Mouse (Mus musculus) v-Abl transformed pro-B cells (cell line): ENCODE measurements around the gene Slfn8.

Experiments
- in situ Hi-C, 2 experiments: fragments of 400-800 bp; cut with MboI; formaldehyde crosslinking; loops; one replicate each; pipeline ENCODE4 v1.15.1; 2025; ENCODE audit not compliant: unreplicated experiment in 2 of 2

Slfn8 gene

DNA sequence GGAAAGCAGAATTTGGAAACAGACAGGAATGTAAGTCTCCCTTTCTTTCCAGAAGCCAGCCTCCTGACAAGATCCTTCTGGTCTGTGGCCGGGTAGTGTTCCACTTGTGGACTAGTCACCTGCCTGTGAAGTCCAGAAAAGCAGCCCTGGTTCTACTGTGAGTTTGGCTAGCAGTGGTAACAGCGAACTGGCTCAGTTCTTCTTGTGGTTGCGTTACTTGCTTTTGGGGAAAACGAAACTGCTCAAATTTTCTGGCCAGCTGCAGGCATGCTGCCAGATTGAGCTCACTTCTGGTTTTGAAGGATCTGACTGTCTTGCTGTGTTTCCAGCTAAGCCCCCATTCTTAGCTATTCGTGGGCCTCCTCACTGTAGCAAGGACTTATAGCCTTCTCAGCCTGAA, at the start of gene Slfn8:
Slfn8 (minus strand) TSS at position 190 of the 400 bp plus-strand sequence.
- in situ Hi-C loops = loop anchor here in 1 of 2 experiments (5.0 kb wide), 1 partner anchor 33 kb away; no protein-coding TSS in a partner anchor

DNA sequence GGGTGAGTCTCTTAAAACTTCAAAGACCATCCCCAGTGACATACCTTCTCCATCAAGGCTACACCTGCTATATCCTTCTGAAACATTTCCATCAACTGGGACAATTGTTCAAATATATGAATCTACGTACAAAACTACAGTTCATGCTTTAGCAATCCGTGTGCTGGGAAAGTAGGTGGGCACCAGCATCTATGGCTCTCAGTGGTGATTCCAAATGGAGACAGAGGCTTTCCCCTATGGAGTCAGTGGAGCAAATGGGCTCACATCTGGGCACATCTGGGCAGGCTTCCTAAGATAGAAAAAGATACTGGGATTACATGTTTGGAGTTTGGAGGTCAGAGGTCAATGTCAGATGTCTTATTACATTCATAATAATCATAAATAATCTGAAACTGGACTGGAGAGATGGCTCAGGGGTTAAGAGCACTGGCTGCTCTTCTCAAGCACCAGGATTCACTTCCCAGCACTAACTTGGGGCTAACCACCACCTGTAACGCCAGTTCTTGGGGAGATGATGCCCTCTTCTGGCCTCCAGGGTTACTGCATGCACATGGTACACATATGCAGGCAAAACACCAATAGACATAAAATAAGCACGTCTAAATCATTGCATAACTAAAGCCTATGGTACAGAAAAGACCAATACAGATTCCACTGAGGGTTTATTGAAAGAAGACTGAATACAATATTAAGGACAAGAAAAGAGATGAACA, 47.5 kb upstream of the Slfn8 start:
- in situ Hi-C loops = no loop called here

DNA sequence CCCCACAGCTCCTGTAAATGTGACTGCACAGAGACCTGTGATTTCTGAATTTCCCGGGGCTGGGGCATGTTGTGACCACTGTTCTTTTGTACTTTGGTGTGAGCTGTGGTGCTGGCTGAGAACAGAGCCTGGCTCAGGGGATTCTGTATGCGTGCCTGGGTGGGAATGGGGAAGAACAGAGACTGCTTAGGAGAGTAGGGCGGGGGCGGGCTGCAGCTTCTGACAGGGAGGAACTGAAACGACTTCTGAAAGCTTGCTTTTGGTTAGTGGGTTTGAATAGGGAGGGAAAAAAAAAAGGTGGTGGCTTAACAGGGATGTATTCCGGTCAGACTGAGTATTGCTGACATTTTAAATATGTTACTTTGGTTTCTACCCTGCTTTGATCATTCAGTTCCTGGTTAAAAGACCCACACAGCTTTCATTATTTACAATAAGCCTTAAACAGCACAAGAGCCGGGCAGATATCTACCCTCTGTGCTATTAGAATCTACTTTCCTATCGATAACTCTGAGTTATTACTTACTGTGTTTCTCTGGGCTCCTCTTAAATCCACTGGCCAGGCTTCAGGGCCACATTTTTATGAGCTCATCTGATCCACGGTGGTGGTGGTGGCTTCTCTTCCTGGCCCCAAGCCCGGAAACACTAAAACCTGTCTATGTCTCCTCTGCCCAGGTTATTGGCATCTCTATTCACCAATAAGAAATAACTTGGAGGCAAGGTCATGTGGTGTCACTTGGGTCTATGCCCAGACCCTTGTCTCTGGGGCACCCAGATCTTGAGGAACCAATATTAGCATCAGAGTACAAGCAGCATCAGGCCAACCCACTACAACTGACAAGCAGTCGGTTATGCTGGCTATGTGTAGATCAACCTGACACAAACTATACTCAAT, 46.3 kb upstream of the Slfn8 start:
- in situ Hi-C loops = no loop called here

DNA sequence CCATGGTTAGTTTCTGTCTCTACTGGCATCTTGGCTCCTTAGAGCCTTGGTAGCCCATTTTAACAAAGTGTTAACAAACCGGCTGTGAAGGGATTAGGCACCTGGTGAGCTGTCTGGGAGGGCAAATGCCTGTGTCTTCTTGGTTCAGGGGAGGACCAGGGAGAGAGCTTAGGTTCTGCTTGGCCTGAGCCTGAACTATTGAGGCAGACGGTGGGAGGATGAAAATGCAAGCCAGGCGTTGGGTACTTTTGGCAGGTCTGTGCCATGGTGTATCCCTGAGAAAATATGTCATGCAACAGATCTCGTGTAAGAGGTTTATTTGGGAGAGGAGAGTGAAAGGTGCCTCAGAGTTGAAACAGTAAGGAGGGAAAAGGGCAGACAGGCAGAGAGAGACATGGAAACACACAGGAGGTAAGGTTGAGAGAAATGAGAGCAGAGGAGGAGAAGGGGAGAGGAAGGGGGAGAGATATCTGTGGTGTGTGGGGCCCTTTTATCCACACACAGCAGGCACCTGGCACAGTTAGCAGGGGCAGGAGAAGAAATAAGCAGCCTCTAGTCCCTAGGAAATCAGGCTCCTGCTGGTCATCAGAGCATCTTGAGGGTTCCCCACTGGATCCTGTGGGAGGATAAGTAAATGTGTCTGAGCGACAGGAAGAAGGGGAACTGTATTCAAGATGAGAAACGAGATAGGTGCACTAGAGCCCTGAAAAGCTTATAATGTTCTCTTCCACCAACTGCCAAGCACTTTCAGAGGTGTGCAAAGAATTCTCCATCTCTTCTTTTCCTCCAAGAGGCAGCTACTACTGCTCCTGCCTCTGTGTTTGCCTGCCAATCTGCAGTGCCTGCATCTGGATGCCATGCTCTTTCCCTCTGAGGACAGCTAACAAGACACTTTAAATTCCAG, 45.1 kb upstream of the Slfn8 start:
- in situ Hi-C loops = no loop called here

DNA sequence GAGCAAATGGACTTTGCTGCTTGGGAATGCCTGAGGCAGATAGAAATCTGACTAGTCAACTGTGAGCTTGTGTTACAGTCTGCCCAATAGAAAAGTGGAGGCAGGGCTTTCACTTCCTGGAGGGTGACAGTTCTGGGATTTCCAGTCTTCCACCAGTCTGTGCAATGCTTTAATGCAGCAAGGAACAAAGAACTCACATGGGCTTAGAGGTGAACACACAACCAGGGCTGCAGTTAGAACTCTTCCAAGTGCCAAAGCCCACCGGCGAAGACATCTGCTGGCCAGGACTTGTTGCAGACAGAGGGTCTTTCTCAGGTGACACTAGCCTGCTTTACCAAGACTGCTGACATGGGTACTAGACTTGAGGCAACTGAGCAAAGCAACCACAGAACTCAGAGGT, 44.3 kb upstream of the Slfn8 start, which contains the start of gene Slfn2:
Slfn2 (plus strand) TSS at position 167 of the 400 bp plus-strand sequence.
- in situ Hi-C loops = no loop called here

DNA sequence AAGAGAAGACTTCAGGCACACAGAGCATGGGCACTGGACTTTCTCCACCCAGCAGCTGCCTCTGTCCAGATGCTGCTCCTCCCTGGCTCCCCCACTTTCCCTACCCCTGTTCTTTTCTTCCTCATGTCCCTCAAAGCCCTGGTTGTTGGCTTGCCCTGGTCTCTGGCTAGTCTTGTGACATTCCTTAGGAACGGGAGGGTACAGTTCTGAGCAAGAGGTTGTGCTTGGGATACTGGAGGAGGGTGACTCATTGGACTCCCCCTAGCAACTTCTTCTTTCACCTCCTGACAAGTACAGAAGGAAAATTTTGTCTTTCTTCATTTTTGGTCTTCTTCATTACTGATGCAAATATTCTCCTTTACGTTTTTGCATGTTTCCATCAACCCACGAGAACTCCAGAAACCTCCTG, 43.3 kb upstream of the Slfn8 start:
- in situ Hi-C loops = no loop called here

DNA sequence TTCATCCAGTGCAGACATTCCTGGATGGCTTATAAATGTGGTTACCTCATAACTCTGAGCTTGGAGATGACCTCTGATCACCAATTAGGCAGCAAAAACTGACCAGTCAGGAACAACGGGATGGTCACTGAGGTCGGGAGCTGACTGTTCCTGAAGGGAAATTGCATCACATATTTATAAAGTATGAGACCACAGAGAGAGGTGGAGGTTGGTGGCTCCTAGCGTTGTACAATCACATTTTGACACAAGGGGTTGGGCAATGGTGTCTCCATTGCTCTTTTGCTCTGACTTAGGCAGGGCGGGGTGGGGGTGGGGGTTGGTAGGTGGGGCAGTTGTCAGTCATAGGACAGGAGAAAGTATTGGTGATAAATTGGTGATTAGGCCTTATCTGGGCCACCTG, 42.5 kb upstream of the Slfn8 start:
- in situ Hi-C loops = no loop called here

DNA sequence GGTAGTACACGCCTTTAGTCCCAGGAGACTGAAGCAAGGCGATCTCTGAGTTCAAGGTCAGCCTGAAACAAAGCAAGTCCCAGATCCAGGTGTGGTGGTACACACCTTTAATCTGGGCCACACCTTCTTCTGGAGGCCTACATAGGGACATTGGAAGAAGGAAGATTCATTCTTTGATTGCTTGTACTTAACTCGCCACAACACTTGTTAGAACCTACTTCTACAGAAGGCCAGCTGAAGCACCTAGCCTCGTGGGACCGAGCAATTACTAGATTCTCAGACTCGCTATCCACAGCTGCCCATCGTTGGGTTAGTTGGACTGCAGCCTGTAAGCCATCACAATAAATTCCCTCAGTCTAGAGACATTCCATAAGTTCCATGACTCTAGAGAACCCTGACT, 41.2 kb upstream of the Slfn8 start:
- in situ Hi-C loops = no loop called here

DNA sequence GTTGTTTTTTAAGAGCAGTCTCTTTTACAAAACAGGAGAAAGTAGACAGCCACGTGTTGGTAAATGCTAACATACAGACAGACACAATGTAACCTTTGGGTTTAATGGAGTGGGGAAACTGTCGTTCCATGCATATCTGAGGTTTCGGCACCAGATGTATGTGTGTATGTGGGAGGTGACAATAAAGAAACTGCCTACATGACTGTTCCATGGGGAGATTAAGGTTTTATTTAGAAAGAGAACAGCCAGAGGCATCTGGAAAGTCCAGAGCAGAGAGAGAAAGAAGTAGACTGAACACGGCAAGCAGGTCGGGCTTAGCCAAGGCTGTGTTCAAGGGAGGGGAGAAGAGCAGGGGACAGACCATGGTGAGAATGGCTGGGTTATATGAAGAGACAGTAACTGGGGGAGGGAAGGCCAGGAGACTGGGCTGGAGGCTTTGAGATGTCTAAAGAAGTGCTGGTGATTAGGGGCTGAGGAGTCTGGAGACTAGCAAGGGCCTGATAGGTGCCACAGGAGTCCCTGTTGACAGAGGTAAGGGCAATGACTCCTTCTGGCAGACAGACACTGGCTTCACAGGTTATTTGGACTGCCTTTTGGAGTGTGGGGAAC, 39.9 kb upstream of the Slfn8 start:
- in situ Hi-C loops = no loop called here

DNA sequence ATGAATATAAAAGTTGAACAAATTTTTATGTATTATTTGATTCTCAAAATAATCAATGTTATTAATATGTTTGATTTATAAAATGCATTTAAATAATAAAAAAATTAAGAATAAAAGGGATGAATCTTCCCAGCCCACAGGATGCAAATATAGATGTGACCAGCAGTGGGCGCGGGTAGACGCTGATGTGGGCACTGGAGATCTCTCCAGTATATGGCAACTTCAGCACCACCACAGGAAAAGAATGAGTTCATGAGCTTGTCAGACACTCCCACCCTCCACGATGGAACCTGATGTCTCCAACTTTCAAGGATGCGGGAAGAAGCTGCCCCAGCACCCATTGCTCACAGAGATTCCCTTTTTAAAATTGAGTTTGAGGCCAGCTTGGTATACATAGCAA, 37.3 kb upstream of the Slfn8 start:
- in situ Hi-C loops = no loop called here

DNA sequence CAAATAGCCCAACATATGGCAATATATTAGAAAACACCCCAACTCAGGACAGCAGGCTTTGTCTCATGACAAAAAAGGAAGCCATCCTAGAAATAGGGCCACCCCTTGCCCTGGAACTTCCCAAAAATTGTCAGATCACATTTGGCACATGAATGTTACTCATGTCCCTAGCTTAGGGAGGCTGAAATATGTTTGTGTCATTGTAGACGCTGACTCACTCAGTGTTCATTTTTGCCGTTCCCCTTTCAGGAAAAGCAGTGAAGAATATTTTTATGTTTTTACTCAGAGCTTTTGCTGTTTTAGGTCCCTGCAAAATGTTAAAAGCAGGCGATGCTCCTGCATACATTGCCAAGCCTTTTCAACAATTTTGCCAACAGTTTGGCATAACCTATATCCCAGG, 25.0 kb upstream of the Slfn8 start:
- in situ Hi-C loops = loop anchor here in 1 of 2 experiments (25.0 kb wide), 1 partner anchor 142 kb away; the partner anchor contains the start of genes Slfn3 and Slfn4

DNA sequence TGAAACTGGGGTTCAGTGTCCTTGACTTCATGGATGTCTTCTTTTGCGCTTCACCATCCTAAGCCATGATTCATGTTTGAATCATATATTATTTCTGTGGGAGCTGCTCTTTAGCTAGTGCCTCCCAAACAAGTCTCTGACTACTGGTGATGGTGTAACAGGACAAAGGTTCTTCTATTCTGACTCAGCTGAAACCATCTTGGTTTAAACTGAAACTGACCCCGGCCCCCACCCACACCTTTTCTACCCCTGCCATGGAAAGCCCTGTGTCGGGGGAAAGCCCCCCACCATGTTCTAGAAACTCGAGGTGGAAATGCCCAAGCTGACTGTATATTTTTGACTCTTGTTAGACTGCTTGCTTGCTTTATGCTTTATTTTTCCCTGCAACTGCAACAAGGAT, 23.3 kb upstream of the Slfn8 start:
- in situ Hi-C loops = loop anchor here in 1 of 2 experiments (25.0 kb wide), 1 partner anchor 143 kb away; the partner anchor contains the start of genes Slfn3 and Slfn4

DNA sequence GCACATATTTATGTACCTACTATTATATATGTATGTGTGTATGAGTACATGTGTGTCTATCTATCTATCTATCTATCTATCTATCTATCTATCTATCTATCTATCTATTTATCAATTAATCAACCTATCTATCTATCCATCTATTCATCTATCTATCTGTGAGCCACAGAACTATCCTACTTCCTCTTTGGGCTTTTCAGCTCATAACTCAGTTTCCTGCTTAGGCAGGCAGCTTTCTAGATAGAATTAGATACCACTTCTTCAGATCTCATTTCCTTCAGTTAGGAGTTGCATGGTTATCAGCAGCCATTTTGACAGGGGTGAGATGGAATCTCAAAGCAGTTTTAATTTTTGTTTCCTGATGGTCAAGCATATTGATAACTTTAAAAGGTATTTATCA, 20.4 kb upstream of the Slfn8 start:
- in situ Hi-C loops = loop anchor here in 1 of 2 experiments (25.0 kb wide), 1 partner anchor 146 kb away; the partner anchor contains the start of genes Slfn3 and Slfn4

DNA sequence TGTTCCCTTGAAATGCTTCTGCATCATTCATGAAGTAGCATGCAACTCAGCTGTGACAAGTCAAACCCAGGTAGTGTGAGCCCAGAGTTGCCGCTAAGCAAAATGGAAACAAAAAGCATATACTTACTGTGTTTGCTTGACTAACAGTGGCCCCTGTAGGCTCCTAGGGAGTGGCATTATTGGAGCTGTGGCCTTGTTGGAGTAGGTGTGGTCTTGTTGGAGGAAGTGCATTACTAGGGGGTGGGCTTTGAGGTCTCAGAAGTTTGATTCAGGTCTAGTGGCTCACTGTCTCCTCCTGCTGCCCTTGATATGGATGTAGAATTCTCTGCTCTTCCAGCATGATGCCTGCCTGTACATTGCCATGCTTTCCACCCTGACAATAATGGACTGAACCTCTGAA, 19.7 kb upstream of the Slfn8 start:
- in situ Hi-C loops = loop anchor here in 1 of 2 experiments (25.0 kb wide), 1 partner anchor 147 kb away; the partner anchor contains the start of genes Slfn3 and Slfn4

DNA sequence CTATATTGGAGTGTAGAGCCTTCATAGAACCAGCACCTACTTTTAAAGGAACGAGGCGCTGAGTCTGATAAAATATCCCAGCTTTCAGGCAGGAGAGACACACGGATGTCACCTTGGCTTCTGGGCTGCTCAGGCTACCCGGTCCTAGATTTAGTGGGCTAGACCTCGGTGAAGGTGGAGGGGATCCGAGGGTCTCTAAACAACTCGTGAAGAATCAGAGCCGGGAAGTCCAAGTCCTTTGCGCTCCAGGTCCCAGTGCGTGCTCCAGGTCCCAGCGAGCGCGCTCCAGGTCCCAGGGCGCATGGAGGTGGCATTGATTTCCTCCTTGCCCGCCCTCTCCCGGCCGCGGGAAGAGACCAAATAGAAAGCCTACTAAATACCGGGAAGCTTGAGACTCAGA, 19.2 kb upstream of the Slfn8 start:
- in situ Hi-C loops = loop anchor here (10.0 to 25.0 kb wide), 3 partner anchors 115 to 148 kb away; partner anchors contain the start of genes Slfn3 (in 1 of the 2), Slfn4 (in 1 of the 2) and Unc45b (in 1 of the 2)

DNA sequence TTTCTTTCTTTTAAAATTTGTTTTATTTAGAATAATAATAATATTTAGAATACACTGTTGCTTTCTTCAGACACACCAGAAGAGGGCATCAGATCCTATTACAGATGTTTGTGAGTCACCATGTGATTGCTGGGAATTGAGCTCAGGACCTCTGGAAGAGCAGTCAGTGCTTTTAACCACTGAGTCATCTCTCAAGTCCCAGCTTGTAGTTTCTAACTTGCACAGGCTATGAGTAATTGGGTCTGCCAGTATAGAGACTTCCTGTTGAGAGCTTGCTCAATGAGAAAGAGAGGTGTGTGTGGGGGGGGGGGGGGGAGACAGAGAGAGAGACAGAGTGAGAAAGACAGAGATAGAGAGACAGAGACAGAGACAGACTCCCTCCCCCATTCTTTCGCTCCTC, 18.5 kb upstream of the Slfn8 start:
- in situ Hi-C loops = loop anchor here (10.0 to 25.0 kb wide), 3 partner anchors 114 to 148 kb away; partner anchors contain the start of genes Slfn3 (in 1 of the 2), Slfn4 (in 1 of the 2) and Unc45b (in 1 of the 2)

DNA sequence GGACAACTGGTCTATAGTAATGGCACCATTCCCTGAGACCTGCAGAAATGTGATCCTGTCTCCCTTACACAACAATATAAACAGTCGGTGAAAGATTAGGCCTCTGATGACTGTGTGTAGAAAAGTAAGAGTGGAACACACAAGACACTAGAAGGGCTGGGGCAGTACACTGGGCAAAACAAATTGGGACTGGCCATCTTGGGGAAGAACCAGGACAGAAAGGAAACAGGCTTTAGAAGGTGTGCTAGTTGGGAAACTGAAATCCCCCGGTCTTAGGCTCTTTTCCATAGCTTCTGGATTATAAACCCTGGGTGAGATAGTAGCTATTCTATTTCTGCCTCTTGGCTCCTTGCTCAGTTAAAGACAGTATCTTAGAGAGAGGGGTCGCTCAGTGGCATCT, 18.1 kb upstream of the Slfn8 start:
- in situ Hi-C loops = loop anchor here (10.0 to 25.0 kb wide), 3 partner anchors 114 to 149 kb away; partner anchors contain the start of genes Slfn3 (in 1 of the 2), Slfn4 (in 1 of the 2) and Unc45b (in 1 of the 2)

DNA sequence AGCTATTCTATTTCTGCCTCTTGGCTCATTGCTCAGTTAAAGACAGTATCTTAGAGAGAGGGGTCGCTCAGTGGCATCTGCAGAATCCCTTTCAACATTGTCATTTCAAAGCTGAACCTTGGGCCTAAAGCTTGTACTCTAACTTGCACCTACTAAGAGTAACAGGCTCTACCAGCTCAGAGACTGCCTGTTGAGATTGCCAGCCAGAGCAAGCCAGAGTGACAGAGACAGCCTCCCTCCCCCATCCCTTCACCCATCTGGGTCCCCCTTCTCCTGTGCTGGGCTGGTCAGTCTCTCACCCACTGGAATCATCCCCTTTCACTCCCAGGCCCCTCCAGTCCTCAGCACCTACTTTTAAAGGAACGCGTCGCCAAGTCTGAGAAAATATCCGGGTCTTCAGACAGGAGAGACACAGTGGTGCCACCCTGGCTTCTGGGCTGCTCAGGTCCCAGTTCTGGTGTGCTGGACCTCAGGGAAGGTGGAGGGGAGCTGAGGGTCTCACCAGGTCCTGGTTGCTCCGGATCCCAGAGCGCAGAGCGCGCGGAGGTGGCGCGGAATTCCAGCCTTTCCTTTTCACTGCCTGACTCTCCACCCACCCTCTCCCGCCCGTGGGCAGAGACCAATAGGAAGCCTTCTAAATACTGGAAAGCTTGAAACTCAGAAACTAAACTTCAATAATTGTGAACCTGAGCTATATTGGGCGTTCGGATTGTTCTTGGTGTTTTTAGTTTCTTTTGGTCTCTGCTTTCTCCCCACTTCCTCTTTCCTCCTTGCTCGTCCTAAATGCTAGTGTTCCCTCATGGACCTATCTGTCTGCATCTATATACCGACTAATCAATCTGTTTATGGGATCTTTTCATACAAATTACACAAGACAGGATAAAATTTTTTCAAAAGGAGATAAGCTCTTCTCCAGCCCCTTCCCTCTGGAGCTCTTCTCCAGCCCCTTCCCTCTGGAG, 770 bp downstream of the Slfn8 start:
- in situ Hi-C loops = loop anchor here in 1 of 2 experiments (5.0 kb wide), 1 partner anchor 33 kb away; no protein-coding TSS in a partner anchor
